Mouse (Mus musculus) lung, postnatal 14 days (tissue): Measurements from ENCODE around the gene Ensa.
"Not testable (repeated sequence)": the region's sequence is repeated elsewhere in the genome, so short reads cannot be mapped to it uniquely, and the experiment has no call there.

Experiments used
- DNase-seq: peaks from one replicate; pipeline ENCODE4 v3.0.0; 2021

Gene Ensa

DNA sequence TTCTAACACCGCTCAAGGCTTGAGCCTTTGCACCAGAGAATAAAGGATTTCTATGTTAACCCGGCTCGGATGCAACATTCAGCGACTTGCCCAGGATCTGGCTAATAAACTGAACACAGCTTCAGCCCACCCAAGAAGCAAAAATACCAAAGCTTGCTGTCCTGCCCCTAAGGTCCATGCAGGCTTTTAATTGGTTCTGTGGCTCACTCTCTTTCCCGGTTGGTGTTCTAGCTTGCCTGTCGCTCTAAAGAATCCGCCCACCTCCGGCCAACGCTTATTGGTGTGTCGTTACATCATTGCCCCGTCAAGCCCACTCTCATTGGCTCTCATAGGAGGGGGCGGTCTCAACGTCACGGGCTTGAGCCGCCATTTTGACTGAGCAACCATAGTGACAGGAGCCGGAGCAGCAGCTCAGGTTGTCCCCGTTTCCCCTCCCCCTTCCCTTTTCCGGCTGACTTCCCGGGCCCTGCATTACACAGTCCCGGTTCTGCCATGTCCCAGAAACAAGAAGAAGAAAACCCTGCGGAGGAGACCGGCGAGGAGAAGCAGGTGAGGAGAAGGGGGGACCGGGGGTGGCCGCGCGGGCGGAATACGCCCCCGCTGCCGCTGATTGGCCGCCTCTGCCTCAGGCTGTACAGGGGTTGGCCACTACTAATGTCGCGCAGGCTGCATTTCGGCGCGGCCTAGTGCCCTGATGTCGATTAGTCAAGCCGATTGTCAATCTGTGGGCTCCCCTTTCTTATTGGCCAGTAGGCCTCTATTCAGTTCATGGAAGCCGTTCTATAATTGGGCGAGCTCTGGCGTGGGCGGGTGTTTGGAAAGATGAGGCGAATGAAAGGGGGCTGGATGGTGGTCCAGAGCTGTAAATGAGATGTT lies at the start of gene Ensa:
Ensa (plus strand) TSS at position 366 of the 876 bp plus-strand sequence.
- peak; percentile 96 for DNase-seq

DNA sequence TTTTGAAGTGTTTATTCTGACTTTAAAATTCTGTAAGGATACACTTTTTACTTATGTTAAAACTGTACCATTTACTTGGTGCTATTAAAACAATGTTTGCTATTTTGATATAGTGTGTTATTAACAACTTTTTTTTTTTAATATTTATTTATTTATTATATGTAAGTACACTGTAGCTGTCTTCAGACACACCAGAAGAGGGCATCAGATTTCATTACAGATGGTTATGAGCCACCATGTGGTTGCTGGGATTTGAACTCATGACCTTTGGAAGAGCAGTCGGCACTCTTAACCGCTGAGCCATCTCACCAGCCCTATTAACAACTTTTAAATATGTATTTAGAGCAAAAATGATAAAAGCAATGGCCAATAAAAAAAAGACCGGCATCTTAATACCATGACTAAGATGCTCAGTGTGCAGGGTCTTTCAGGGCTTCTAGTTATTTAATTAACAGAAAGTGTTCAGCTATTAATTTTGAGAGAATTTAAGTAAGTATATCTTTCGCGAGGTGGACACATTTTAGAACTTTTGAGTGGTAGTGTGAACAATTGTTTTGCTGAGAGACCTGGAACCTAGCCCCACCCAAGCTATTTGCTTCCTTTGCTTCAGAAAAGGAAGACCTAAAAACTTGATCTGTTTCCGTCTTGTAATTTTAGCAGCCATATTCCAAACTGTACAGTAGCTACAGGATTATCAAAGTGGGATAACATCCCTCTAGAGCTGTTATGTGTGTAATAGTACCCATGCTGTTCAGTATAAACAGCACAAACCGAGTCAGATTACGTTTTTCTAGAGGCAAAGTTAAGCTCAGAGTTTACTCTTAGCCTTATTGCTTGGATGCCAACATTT lies 36.8 kb upstream of the Ensa start:
- no peak for DNase-seq

DNA sequence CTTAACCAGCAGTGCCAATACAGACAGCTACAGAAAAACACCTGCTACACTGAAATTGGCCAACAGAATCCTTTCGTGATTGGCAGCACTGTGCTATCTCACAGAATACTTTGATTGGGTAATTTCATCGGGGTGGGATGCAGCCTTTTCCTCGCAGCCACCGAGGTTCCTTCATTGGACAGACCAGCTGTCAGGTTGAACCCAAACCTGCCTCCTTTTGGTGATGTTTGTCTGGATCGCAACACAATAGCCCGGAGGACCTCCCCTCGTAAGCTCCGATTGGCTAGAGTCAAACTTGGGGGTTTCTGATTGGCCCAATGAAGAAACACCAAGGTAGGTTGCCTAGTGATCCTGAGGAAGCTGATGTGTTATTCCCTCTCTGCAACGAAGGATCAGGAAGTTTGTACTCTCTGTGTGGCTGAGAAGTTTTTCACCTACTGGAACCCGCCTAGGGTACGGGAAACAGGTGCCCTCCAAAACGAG lies 36.1 kb upstream of the Ensa start, which contains the start of gene Golph3l:
Golph3l (plus strand) TSS at position 331 of the 483 bp plus-strand sequence.
- DNase-seq, result peak; percentile 91

DNA sequence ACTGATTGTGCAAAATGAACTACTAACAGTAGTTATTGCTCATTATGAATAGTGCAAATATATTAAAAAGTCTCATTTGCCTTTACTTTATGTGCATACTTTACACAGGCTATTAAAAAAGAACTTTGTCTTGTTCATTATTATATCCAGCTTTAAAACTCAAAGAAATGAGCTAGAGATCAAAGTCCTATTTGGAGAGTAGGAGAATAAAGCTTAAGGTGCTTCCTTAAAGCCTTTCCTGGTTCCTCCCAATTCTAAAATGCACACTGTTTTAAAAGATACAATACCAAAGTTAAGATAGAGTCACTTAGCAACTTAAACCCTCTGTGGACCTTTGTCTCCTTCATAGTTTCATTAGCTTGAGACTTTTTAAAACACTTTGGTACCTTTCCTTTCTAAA lies 26.1 kb upstream of the Ensa start:
- DNase-seq, result no peak

DNA sequence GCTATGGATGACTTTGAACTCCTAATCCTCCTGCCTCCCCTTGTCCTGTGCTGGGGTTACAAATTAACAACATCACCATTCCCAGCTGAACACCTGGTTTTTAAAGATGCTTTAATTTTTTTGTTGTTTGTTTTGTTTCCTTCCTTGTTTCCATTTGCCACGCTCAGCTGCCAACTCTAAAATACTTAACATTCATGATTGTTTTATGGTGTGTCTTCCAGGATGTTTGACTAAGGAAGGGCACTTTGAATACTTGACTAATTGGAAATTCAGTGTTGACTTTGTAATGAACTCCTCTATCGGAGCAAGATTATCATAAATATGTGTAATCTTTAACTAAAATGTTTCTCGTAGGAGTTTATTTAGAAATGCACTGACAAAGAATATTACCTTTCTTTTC lies 23.5 kb upstream of the Ensa start:
- no peak for DNase-seq

DNA sequence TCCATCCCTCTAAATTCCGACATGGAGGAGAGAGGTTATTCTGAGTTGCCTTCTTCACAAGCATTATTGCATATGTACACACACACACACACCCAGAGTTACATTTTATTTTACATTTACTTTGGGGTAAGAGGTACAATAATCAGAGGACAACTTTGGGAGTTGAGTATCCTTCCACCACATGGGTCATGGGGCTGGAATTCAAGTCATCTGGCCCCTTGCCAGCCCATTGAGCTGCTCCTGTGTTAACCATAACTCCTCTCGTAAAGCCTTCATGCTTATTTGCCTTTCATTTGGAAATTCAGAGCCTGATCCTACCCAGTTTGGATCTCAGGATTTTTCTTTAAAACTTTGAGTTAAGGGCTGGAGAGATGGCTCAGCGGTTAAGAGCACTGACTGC lies 18.7 kb upstream of the Ensa start:
- peak; percentile 46 for DNase-seq

DNA sequence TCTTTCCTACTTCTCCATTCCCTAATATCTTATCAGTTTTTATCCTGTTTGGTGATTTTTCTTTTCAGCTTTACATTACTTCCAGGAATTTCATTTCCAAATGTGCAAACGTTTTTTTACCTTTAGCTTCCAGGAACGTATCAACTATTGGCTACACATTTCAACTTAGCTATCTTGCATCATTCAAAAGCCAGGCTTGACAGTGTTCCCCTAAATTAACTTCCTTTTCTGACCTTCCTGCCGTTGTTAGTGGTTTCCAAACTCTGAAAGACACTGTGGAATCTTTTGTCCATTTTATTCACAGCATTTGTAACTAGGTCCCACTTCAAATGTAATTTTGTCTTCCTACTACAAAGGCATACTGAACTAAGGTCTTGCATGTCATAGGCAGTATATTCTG lies 15.6 kb upstream of the Ensa start:
- DNase-seq, result no peak

DNA sequence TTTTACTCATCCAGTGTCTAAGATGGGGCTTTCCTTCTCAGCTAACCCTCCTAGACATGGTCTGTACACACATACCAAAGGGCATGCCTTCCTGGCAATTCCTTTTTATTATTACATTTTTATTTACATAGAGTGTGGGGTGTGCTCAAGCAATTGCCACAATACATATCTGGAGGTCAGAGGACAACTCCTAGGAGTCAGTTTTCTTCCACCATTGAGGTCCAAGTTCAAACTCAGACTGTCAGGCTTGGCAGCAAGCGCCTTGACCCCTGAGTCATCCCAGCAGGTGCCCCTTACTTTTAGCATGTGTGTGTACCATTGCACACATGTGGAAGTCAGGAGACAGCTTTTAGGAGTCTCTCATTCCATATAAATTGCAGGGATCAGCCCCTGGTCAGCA lies 10.8 kb upstream of the Ensa start:
- DNase-seq, result no peak

DNA sequence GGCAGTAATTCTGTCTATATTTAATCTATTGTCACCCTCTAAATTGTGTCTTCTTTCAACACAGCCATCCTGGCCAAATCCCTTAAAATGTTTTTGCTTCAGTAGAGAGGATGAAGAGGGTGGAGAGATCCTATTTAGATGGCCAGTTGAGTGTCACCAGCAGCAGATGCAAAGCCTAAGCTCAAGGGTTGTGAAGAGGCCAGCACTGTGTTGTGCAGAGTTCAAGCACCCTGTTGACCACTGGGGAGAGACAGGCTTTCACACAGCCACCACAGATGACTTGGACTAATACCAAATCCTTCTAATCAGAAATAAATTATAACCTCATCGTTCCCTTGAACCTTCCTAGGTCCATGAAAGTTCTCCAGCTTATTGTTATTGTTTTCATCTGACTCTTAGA lies 6.3 kb upstream of the Ensa start:
- DNase-seq, result no peak

DNA sequence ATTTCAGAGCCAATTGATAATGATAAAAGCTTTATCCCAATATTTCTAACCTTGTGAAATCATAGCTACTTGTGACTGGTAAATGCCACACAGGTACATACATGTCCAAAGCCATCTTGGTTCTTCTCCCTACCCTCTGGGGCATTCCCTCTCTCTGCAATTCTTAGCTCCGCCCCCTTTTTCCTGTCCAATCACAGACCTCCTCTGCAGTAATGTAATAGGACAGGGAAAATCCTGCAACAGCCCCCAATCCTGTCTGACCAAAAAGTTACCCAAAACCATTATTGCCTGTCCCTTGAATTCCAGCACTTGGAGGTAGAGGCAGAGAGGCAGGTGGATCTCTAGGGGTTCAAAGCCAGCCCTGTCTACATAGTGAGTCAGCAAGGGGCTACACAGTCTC lies 3.6 kb upstream of the Ensa start:
- DNase-seq, result no peak

DNA sequence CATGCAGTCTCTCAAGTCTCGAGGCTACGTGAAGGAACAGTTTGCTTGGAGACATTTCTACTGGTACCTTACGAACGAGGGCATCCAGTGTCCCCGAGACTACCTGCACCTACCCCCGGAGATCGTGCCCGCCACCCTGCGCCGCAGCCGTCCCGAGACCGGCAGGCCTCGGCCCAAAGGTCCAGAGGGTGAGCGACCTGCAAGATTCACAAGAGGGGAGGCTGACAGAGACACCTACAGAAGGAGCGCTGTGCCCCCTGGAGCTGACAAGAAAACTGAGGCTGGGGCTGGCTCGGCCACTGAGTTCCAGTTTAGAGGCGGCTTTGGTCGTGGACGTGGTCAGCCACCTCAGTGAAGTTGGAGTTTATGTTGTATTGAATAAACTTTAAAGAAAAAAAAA lies 2.4 kb upstream of the Ensa start:
- not testable (repeated sequence) for DNase-seq

DNA sequence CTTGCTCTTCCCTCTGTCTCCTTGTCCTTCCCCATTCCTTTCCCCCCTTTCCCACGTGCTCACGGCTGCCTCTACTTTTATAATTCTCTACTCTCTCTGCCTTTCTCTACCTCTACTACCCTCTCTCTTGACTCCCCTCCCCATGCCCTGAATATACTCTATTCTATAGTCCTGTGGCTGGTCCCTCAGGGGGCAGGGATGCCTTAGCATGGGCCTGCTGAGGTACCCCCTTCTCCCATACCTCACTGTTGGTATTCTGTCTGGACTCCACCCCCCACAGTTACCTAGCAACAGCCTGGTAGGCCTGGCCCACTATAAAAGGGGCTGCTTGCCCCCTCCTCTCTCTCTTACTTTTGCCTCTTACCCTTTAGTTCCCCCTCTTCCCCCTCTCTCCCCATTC lies 1.2 kb upstream of the Ensa start:
- DNase-seq, result no peak

DNA sequence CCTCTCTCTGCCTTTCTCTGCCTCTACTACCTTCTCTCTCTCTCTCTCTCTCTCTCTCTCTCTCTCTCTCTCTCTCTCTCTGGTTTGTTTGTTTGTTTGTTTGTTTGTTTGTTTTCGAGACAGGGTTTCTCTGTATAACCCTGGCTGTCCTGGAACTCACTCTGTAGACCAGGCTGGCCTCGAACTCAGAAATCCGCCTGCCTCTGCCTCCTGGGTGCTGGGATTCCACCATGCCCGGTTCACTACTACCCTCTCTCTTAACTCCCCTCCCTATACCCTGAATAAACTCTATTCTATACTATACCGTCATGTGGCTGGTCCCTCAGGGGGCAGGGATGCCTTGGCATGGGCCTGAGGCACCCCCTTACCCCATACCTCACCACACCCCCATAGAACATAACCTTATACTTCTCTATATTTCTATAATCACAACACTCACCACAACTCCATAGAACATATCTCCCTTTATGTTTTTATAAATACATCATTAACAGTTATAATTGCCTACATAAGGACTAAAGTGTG lies 740 bp upstream of the Ensa start:
- DNase-seq, result not testable (repeated sequence)

DNA sequence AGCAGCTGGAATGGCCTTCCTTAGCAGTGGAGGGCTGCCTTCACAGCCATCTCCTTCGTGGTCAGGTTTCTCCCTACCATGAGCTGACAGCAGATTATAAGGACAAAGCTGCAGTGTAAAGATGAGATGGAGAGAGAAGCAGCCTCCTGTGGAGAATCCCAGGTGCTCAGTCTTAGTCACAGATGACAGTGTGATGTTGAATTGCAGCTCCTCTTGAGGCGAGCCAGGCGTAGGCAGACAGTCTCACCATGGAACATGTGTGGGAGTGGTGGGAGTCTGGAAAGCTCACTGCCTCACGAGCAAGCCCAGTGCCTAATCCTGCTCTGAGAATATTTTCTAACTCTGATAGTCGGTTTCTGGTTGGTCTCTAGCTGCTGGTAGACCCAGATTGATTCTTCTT lies 3.0 kb downstream of the Ensa start:
- no peak for DNase-seq

DNA sequence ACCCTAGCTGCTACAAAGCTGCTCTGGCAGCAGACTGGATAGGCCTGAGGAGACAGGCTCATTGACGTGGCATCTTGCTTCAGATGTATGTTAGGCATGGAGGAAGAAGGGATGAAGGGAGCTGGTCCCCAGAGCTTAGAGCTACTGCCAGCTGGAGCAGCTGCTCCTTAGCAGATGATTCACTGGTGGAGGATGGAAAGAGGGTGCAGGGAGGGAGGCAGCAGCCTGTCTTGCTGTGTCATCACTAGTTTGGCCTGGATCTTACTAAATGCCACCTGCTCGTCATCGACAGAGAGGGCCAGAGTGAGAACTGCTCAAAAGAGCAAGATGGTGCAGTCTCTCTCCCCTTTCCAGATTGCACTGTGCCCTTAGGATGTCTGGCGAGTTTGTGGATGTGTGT lies 5.0 kb downstream of the Ensa start:
- DNase-seq, result no peak

DNA sequence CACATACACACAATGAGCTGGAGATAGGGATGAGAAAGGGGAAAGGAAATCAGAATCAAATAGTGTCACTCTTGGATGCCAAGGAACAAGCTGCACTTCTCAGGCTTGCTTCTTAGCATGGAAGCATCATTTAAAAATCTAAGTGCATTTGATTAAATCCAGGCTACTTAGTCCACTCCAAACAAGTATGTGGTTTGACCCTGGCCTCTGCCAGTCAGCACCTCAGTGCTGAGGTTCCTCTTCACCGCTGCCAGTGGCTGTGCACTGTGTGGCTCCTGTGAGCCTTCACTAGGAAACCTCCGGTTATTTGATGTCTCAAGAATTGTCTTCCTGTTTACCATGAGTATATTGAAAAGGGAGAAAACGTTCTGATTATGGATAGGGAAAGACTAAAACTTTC lies 6.1 kb downstream of the Ensa start:
- no peak for DNase-seq

DNA sequence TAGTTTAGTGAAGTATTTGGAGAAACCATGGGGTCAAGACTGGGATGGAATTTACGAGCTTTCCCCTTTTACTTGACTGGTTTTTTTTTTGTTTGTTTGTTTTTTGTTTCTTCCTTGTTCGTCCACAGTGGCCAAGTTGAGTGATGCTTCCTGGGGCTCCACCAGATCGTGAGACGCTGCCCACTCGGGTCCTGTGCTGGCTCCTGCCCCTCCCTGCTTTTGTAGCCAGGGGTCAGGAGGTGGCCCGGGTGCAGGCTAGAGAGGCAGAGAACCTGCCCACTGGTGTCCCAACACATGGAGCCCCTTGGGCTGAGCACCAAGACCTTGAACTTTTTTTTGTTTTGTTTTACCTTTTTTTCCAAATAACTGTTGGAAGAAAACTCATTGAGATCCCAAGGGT lies 6.5 kb downstream of the Ensa start:
- DNase-seq, result no peak

DNA sequence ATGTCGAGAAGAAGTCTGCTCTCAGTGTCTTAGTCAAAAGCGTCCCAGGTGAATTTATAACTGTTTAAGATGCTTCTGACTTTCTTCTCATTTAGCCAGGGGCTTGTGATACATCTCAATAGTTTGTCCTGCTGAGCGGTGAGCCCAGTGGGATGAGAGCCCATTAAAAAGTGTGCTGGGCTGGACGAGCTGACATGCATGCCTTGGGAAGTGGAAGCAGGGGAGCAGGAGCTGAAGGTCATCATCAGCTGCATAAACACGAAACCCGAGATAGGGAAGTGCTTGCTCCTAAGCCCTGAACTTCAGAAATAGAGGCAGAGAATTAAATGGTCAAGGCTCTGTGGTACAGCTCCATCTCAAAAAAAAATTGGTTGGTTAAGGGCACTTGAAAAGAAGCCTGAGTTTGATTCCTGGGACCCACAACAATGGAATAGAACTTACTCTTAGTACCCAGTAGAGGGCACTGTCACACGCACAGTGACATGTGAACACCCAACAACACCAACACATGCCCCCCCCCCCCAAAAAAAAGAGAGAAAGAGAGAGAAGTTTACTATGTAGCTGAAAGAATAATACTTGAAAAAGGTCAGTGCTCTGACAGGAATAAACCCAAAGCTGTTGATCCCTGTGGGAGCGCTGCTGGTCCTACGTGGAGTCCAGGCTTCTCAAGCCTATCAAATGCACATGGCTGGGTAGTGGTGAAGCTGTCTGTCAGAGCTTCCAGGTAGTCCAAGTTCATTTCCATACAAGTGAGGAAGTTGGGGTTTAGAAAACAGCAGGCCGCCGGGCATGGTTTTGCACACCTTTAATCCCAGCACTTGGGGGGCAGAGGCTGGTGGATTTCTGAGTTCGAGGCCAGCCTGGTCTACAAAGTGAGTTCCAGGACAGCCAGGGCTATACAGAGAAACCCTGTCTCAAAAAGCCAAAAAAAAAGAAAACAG lies 8.1 kb downstream of the Ensa start:
- no peak for DNase-seq

DNA sequence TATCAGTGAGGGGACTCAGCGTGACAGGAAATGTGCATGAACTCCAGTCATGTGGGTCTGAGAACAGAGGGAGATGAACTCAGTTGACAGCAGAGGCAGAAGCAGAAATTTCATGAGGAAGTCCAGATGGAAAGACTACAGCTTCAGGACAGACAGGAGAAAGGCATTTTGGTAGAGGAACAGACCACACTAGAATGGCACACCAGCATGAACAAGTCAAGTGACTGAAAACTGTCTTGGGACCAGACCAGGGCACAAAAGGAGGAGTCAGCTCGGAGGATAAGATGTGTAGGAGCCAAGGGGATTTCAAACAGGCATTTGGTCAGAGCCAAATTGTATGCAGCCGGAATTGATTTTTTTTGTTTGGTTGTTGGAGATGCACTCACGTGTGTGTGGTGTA lies 10.8 kb downstream of the Ensa start:
- DNase-seq, result no peak

DNA sequence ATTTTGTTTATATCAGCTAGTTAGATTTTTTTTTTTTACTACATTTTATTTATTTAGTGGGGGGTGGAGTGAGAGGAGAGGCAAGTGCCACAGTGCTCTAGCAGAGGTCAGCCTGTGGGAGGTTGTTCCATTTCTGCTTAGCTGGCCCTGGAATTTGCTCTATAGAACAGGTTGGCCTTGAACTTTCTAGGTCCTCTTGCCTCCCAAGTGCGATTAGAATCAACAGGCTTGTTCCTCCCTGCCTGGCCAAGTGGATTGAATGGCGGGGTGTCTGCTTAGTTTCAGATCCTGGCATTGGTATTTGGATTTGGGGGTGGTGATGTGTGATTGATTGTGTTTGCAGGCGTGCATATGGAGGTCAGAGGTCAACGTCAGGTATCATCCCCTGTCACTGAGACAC lies 11.3 kb downstream of the Ensa start:
- no peak for DNase-seq

DNA sequence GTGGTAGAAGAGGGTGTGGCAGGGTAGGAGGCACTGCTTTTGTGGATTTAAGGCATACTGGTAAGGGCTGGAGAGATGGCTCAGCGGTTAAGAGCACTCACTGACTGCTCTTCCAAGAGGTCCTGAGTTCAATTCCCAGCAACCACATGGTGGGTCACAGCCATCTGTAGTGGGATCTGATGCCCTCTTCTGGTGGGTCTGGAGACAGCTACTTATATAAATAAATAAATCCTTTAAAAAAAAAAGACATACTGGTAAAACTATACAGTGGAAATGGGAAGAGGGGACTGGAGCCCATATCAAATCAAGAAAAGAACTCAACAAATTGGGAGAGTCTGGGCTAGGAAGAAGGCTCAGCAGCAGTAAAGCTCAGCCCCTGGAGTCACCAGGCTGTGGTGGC lies 14.9 kb downstream of the Ensa start:
- no peak for DNase-seq

DNA sequence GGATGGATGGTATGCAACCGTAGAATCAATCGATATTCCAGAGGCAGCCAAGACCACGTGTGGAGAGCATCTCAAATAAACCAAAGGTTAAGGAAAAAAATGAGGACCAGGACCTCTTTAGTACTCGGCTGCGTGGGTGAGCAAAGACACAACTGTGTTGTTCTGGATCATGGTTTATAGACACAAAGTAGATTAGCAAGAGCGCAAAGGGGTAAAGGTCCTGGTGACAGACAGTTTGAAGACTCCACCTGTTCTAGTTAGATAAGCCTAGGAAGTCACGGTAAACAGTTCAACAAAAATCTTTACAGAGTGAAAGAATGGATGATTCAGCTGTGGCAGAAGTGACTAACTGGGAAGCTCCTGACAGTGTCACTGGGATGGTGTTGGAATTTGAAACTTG lies 18.3 kb downstream of the Ensa start:
- DNase-seq, result no peak
